32 mouse cellular contexts compared by ENCODE assay signal in the genomic region with DNA sequence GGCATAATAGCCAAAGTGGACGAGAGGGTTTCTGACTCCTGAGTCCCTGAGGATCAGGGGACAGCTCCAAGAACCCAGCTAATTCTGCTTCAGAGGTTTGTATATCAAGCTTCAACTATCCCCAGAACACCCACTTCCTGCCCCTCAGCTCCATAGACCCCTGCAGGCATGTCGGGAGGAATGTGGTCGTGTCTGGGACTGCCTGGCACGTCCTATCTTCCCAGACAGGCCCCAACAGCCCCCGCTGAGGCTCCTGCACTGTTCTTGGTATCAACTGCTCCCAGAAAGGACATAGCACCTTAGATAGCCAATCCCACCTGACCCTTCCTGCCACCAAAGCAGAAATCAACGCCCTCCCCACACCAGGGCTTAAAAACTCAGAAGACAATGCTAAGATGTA. TPM values are rescaled to one million over a fixed set of nuclear protein-coding genes. Genes with fewer than 3 reads are reported as not detected.
A peak's percentile ranks its signal among the peaks of the same experiment; 100 is the strongest.
DNase-seq lines count a peak whose midpoint lies in the region; ATAC-seq and TF ChIP-seq lines count a peak whose summit lies in the region.
"Had no signal": no experiment of that assay in that cellular context is flagged by ENCODE, and none has a peak within 500 bp of the region (broad histone marks: within the 10 kb centered on the region; RNA-seq: fewer than 3 reads in every experiment).

No protein-coding gene starts in this region.

- no peak for ATAC-seq in stomach, embryonic 14.5 days (ENCODE audit: insufficient number of reproducible peaks, insufficient read depth, low FRiP score, low read depth)
- ATAC-seq in stomach, postnatal 0 days (ENCODE audit: low FRiP score, low TSS enrichment), result no peak
- ATAC-seq in embryonic facial prominence, embryonic 14.5 days (ENCODE audit: low read depth), result peak; percentile 68
- ATAC-seq in limb, embryonic 15.5 days (ENCODE audit: insufficient number of reproducible peaks, low FRiP score, low TSS enrichment, low read depth), result no peak
- ATAC-seq in forebrain, embryonic 11.5 days (replicated peaks; ENCODE audit: low FRiP score), result no peak
- ATAC-seq: forebrain, embryonic 15.5 days; midbrain, embryonic 16.5 days; Patski had no signal

- no peak for TF ChIP-seq POLR2A in lung, adult 2 months (IDR thresholded peaks at IDR 0.05; ENCODE audit: borderline replicate concordance, extremely low read depth, low read depth, low read length)

- no peak overlapping the region for H3K9ac ChIP-seq in stomach, embryonic 14.5 days (replicated peaks; ENCODE audit: low read depth, low read length)
- H3K9ac ChIP-seq in stomach, postnatal 0 days (ENCODE audit: low read length), result no peak overlapping the region
- no peak overlapping the region for H3K9ac ChIP-seq in embryonic facial prominence, embryonic 14.5 days (ENCODE audit: low read depth, low read length)
- H3K9ac ChIP-seq in limb, embryonic 15.5 days, result no peak overlapping the region
- H3K9ac ChIP-seq in forebrain, embryonic 11.5 days (ENCODE audit: low read length), result no peak overlapping the region
- H3K9ac ChIP-seq: forebrain, embryonic 15.5 days; hindbrain, embryonic 12.5 days; liver, embryonic 14.5 days had no signal

- TF ChIP-seq CTCF in stomach, postnatal 0 days (IDR thresholded peaks at IDR 0.05; ENCODE audit: low read depth), result no peak
- no peak for TF ChIP-seq CTCF in lung, adult 2 months (IDR thresholded peaks at IDR 0.05; ENCODE audit: insufficient read depth, low read length)

- H3K36me3 ChIP-seq in stomach, embryonic 14.5 days (ENCODE audit: control insufficient read depth, insufficient read depth, low read length), result no peaks in the 10 kb centered on the region
- no peaks in the 10 kb centered on the region for H3K36me3 ChIP-seq in stomach, postnatal 0 days (ENCODE audit: control insufficient read depth, insufficient read depth, low read length)
- H3K36me3 ChIP-seq in embryonic facial prominence, embryonic 14.5 days (ENCODE audit: control insufficient read depth, insufficient read depth, low read length), result no peaks in the 10 kb centered on the region
- H3K36me3 ChIP-seq in limb, embryonic 15.5 days, result no peaks in the 10 kb centered on the region
- H3K36me3 ChIP-seq in forebrain, embryonic 11.5 days (ENCODE audit: control insufficient read depth, insufficient read depth, low read length), result no peaks in the 10 kb centered on the region
- H3K36me3 ChIP-seq: forebrain, embryonic 15.5 days; G1E; hindbrain, embryonic 12.5 days; midbrain, embryonic 10.5 days had no signal

- DNase-seq in stomach, postnatal 0 days (ENCODE audit: low spot score), result no peak
- peak; percentile 65 for DNase-seq in embryonic facial prominence, embryonic 14.5 days (ENCODE audit: low spot score)
- DNase-seq in kidney, adult 18-20 months, result no peak
- no peak for DNase-seq in forebrain, embryonic 11.5 days (ENCODE audit: low spot score)
- no peak for DNase-seq in lung, adult 2 months
- DNase-seq: B cell, adult 2 months; cerebellum, adult 11 months; cerebellum, postnatal 10 days; gastrocnemius, postnatal 14 days; heart, adult 18-20 months; kidney, adult 11 months; layer of hippocampus, adult 9-11 months; lung, postnatal 4 days; thymus, adult 18-20 months; thymus, postnatal 4 days had no signal

- 44% methylated on average over 6 of the region's 6 CpGs for WGBS in stomach, embryonic 14.5 days
- 34% methylated on average over 6 of the region's 6 CpGs for WGBS in stomach, postnatal 0 days
- WGBS in embryonic facial prominence, embryonic 14.5 days, result 37% methylated on average over 6 of the region's 6 CpGs
- 42% methylated on average over 6 of the region's 6 CpGs for WGBS in limb, embryonic 15.5 days
- WGBS in forebrain, embryonic 11.5 days, result 65% methylated on average over 6 of the region's 6 CpGs
- 44% methylated on average over 6 of the region's 6 CpGs for WGBS in lung, adult 2 months

- no peaks in the 10 kb centered on the region for H3K9me3 ChIP-seq in stomach, embryonic 14.5 days (ENCODE audit: control insufficient read depth, low read depth, low read length)
- no peaks in the 10 kb centered on the region for H3K9me3 ChIP-seq in stomach, postnatal 0 days (ENCODE audit: control insufficient read depth, low read length)
- H3K9me3 ChIP-seq in embryonic facial prominence, embryonic 14.5 days (ENCODE audit: control insufficient read depth, low read length), result no peaks in the 10 kb centered on the region
- no peaks in the 10 kb centered on the region for H3K9me3 ChIP-seq in limb, embryonic 15.5 days
- no peaks in the 10 kb centered on the region for H3K9me3 ChIP-seq in forebrain, embryonic 11.5 days (ENCODE audit: control insufficient read depth, low read length)
- H3K9me3 ChIP-seq: forebrain, embryonic 15.5 days; hindbrain, embryonic 12.5 days; midbrain, embryonic 10.5 days had no signal

- H3K27me3 ChIP-seq in stomach, embryonic 14.5 days (ENCODE audit: control insufficient read depth, insufficient read depth, low read length), result no peaks in the 10 kb centered on the region
- no peaks in the 10 kb centered on the region for H3K27me3 ChIP-seq in stomach, postnatal 0 days (ENCODE audit: control insufficient read depth, insufficient read depth, low read length)
- no peaks in the 10 kb centered on the region for H3K27me3 ChIP-seq in embryonic facial prominence, embryonic 14.5 days (replicated peaks; ENCODE audit: control insufficient read depth, insufficient read depth, low read length)
- H3K27me3 ChIP-seq in limb, embryonic 15.5 days, result no peaks in the 10 kb centered on the region
- no peaks in the 10 kb centered on the region for H3K27me3 ChIP-seq in forebrain, embryonic 11.5 days (ENCODE audit: control insufficient read depth, insufficient read depth, low read length)
- H3K27me3 ChIP-seq: forebrain, embryonic 15.5 days; hindbrain, embryonic 12.5 days had no signal

- no peak for TF ChIP-seq EP300 in stomach, postnatal 0 days (optimal IDR thresholded peaks at IDR 0.05)

- no peaks in the 10 kb centered on the region for H3K4me1 ChIP-seq in stomach, embryonic 14.5 days (ENCODE audit: control insufficient read depth, insufficient read depth, low read length)
- no peaks in the 10 kb centered on the region for H3K4me1 ChIP-seq in stomach, postnatal 0 days (replicated peaks; ENCODE audit: control insufficient read depth, insufficient read depth)
- no peaks in the 10 kb centered on the region for H3K4me1 ChIP-seq in embryonic facial prominence, embryonic 14.5 days (ENCODE audit: control insufficient read depth, insufficient read depth, low read length)
- H3K4me1 ChIP-seq in limb, embryonic 15.5 days, result no peaks in the 10 kb centered on the region
- no peaks in the 10 kb centered on the region for H3K4me1 ChIP-seq in forebrain, embryonic 11.5 days (replicated peaks; ENCODE audit: control insufficient read depth, insufficient read depth, low read length)
- no peaks in the 10 kb centered on the region for H3K4me1 ChIP-seq in lung, adult 2 months (ENCODE audit: control insufficient read depth, insufficient read depth, low read length)
- H3K4me1 ChIP-seq: forebrain, embryonic 15.5 days; hindbrain, embryonic 12.5 days; midbrain, embryonic 10.5 days had no signal

- H3K4me2 ChIP-seq in stomach, embryonic 14.5 days (replicated peaks; ENCODE audit: low read depth, low read length), result no peak overlapping the region
- H3K4me2 ChIP-seq in stomach, postnatal 0 days (replicated peaks; ENCODE audit: low read depth), result no peak overlapping the region
- H3K4me2 ChIP-seq in embryonic facial prominence, embryonic 14.5 days (ENCODE audit: low read depth, low read length), result no peak overlapping the region
- H3K4me2 ChIP-seq in limb, embryonic 15.5 days, result 0 out of 2 replicates have a peak overlapping the region, but pooled peaks have one; percentile 12
- H3K4me2 ChIP-seq in forebrain, embryonic 11.5 days (ENCODE audit: low read depth, low read length, severe bottlenecking), result no peak overlapping the region
- H3K4me2 ChIP-seq: forebrain, embryonic 15.5 days; hindbrain, embryonic 12.5 days had no signal

- H3K4me3 ChIP-seq in stomach, embryonic 14.5 days (ENCODE audit: low read depth, low read length), result no peak overlapping the region
- H3K4me3 ChIP-seq in stomach, postnatal 0 days (ENCODE audit: low read depth, low read length), result no peak overlapping the region
- H3K4me3 ChIP-seq in embryonic facial prominence, embryonic 14.5 days (ENCODE audit: low read depth, low read length), result no peak overlapping the region
- H3K4me3 ChIP-seq in limb, embryonic 15.5 days, result no peak overlapping the region
- no peak overlapping the region for H3K4me3 ChIP-seq in forebrain, embryonic 11.5 days (ENCODE audit: low read depth, low read length)
- no peak overlapping the region for H3K4me3 ChIP-seq in lung, adult 2 months (replicated peaks; ENCODE audit: extremely low read depth, low read depth, low read length)
- H3K4me3 ChIP-seq: forebrain, embryonic 15.5 days; hindbrain, embryonic 12.5 days; left cerebral cortex, adult 2 months; midbrain, embryonic 10.5 days had no signal

- 0 out of 2 replicates have a peak overlapping the region, but pooled peaks have one; percentile 21 for H3K27ac ChIP-seq in stomach, embryonic 14.5 days (ENCODE audit: low read length)
- no peak overlapping the region for H3K27ac ChIP-seq in stomach, postnatal 0 days (replicated peaks)
- peak overlapping the region; percentile 59 for H3K27ac ChIP-seq in embryonic facial prominence, embryonic 14.5 days (replicated peaks; ENCODE audit: low read depth, low read length)
- peak overlapping the region; percentile 43; the same call in 1 of the 2 replicates for H3K27ac ChIP-seq in limb, embryonic 15.5 days
- H3K27ac ChIP-seq in forebrain, embryonic 11.5 days (ENCODE audit: low read depth, low read length), result no peak overlapping the region
- H3K27ac ChIP-seq: forebrain, embryonic 15.5 days; hindbrain, embryonic 12.5 days; kidney, postnatal 0 days; left cerebral cortex, adult 2 months; liver, embryonic 14.5 days; midbrain, embryonic 10.5 days had no signal

RNA-seq across cellular contexts. Expression of gene Krt14, which starts 1.2 kb away (rescaled TPM):
- 4.8 and 5.0 TPM in 2 replicates for polyA plus RNA-seq in stomach, embryonic 14.5 days (2014; fragmentation: Nextera tagmentation; extraction: Ambion mirVana)
- 279 and 287 TPM in 2 replicates for polyA plus RNA-seq in stomach, postnatal 0 days (2015; fragmentation: Nextera tagmentation; extraction: Ambion mirVana)
- polyA plus RNA-seq in embryonic facial prominence, embryonic 14.5 days (2014; fragmentation: Nextera tagmentation; extraction: Ambion mirVana), result 365 and 385 TPM in 2 replicates
- 1,243 and 1,298 TPM in 2 replicates for polyA plus RNA-seq in limb, embryonic 15.5 days (2015; fragmentation: Nextera tagmentation; extraction: Ambion mirVana)
- polyA plus RNA-seq in forebrain, embryonic 11.5 days (2014; fragmentation: Nextera tagmentation; extraction: Ambion mirVana), result 1.6 and 1.7 TPM in 2 replicates
- 0.51 and 51.5 TPM in 2 replicates for polyA plus RNA-seq in lung, adult 2 months (2012; rRNA removed)
- polyA plus RNA-seq: cortical plate, adult 2 months; Patski; spleen, adult 2 months had no signal

RNA-seq across cellular contexts. Expression of gene Krt9, which starts 15.5 kb away (rescaled TPM):
- not detected in 2 replicates for polyA plus RNA-seq in stomach, embryonic 14.5 days (2014; fragmentation: Nextera tagmentation; extraction: Ambion mirVana)
- polyA plus RNA-seq in stomach, postnatal 0 days (2015; fragmentation: Nextera tagmentation; extraction: Ambion mirVana), result 0.04 TPM in 1 of 2 replicates, not detected in the other
- polyA plus RNA-seq in embryonic facial prominence, embryonic 14.5 days (2014; fragmentation: Nextera tagmentation; extraction: Ambion mirVana), result not detected in 2 replicates
- polyA plus RNA-seq in limb, embryonic 15.5 days (2015; fragmentation: Nextera tagmentation; extraction: Ambion mirVana), result 0.13 and 0.24 TPM in 2 replicates
- polyA plus RNA-seq in forebrain, embryonic 11.5 days (2014; fragmentation: Nextera tagmentation; extraction: Ambion mirVana), result not detected in 2 replicates
- not detected in 2 replicates for polyA plus RNA-seq in lung, adult 2 months (2012; rRNA removed)
- polyA plus RNA-seq: forebrain, embryonic 15.5 days; G1E; heart, embryonic 14.5 days; kidney, postnatal 0 days; large intestine, adult 2 months; liver, embryonic 14.5 days; lung, embryonic 16.5 days; midbrain, embryonic 10.5 days; midbrain, embryonic 16.5 days; Patski; spleen, adult 2 months had no signal

RNA-seq across cellular contexts. Expression of gene Krt16, which starts 40.2 kb away (rescaled TPM):
- 0.22 and 0.38 TPM in 2 replicates for polyA plus RNA-seq in stomach, embryonic 14.5 days (2014; fragmentation: Nextera tagmentation; extraction: Ambion mirVana)
- polyA plus RNA-seq in stomach, postnatal 0 days (2015; fragmentation: Nextera tagmentation; extraction: Ambion mirVana), result 2.1 and 4.0 TPM in 2 replicates
- polyA plus RNA-seq in embryonic facial prominence, embryonic 14.5 days (2014; fragmentation: Nextera tagmentation; extraction: Ambion mirVana), result 1.2 and 1.8 TPM in 2 replicates
- polyA plus RNA-seq in limb, embryonic 15.5 days (2015; fragmentation: Nextera tagmentation; extraction: Ambion mirVana), result 11.7 and 16.2 TPM in 2 replicates
- not detected in 2 replicates for polyA plus RNA-seq in forebrain, embryonic 11.5 days (2014; fragmentation: Nextera tagmentation; extraction: Ambion mirVana)
- 0.58 TPM in 1 of 2 replicates, not detected in the other for polyA plus RNA-seq in lung, adult 2 months (2012; rRNA removed)
- polyA plus RNA-seq: cortical plate, adult 2 months; forebrain, embryonic 15.5 days; G1E; heart, embryonic 14.5 days; hindbrain, embryonic 12.5 days; kidney, postnatal 0 days; liver, embryonic 14.5 days; lung, embryonic 16.5 days; midbrain, embryonic 10.5 days; midbrain, embryonic 16.5 days; neural tube, embryonic 14.5 days; Patski; spleen, adult 2 months had no signal

RNA-seq across cellular contexts. Expression of gene Krt17, which starts 52.3 kb away (rescaled TPM):
- polyA plus RNA-seq in stomach, embryonic 14.5 days (2014; fragmentation: Nextera tagmentation; extraction: Ambion mirVana), result 26.7 and 30.7 TPM in 2 replicates
- polyA plus RNA-seq in stomach, postnatal 0 days (2015; fragmentation: Nextera tagmentation; extraction: Ambion mirVana), result 46.4 and 63.4 TPM in 2 replicates
- polyA plus RNA-seq in embryonic facial prominence, embryonic 14.5 days (2014; fragmentation: Nextera tagmentation; extraction: Ambion mirVana), result 129 and 152 TPM in 2 replicates
- 264 and 267 TPM in 2 replicates for polyA plus RNA-seq in limb, embryonic 15.5 days (2015; fragmentation: Nextera tagmentation; extraction: Ambion mirVana)
- polyA plus RNA-seq in forebrain, embryonic 11.5 days (2014; fragmentation: Nextera tagmentation; extraction: Ambion mirVana), result not detected in 2 replicates
- polyA plus RNA-seq in lung, adult 2 months (2012; rRNA removed), result 0.38 and 0.65 TPM in 2 replicates
- polyA plus RNA-seq: forebrain, embryonic 15.5 days; neural tube, embryonic 14.5 days; spleen, adult 2 months had no signal

Comparison
In these comparisons a context has a peak if more than half of its experiments do, and no peak if none do; other contexts are left out.
1. H3K27ac ChIP-seq: peak in stomach, embryonic 14.5 days (single experiment), embryonic facial prominence, embryonic 14.5 days (single experiment) and limb, embryonic 15.5 days (single experiment); none in stomach, postnatal 0 days (single experiment) and forebrain, embryonic 11.5 days (single experiment).